Mouse (Mus musculus) heart, embryonic 14.5 days (tissue): Measurements from ENCODE around the gene Enoph1. TPM values are rescaled to one million over a fixed set of nuclear protein-coding genes. Genes with fewer than 3 reads are reported as not detected.

Source experiments
- ATAC-seq: fragments of 200-750 bp; cut with Nextera tagmentation; 2 replicates; pipeline ENCODE4 v1.8.0; 2017; ENCODE audit warnings: low read depth, moderate TSS enrichment; ENCODE audit not compliant: insufficient number of reproducible peaks, insufficient read depth, low FRiP score
- H3K27ac ChIP-seq, 2 experiments: fragments of 200-500 bp in 1 of 2; fragments of 300-500 bp in 1 of 2; sonication (generic) in 1 of 2; replicated peaks in 1 of 2; 2 replicates each; pipeline ENCODE4 v1.5.1; 2012 to 2014; ENCODE audit warnings: low read depth in 2 of 2, low read length in 2 of 2, control low read depth in 1 of 2, mild to moderate bottlenecking in 1 of 2, mixed read lengths in 1 of 2; ENCODE audit not compliant: control insufficient read depth in 1 of 2, insufficient read depth in 1 of 2
- H3K27me3 ChIP-seq: fragments of 300-500 bp; sonication (generic); 2 replicates; pipeline ENCODE4 v1.6.1; 2014; ENCODE audit warnings: mild to moderate bottlenecking, low read length, control low read depth; ENCODE audit not compliant: control insufficient read depth, insufficient read depth
- H3K36me3 ChIP-seq: fragments of 300-500 bp; sonication (generic); 2 replicates; pipeline ENCODE4 v1.6.1; 2014; ENCODE audit warnings: mild to moderate bottlenecking, control low read depth, low read length, mixed read lengths; ENCODE audit not compliant: control insufficient read depth, insufficient read depth
- H3K4me1 ChIP-seq, 2 experiments: fragments of 200-500 bp in 1 of 2; fragments of 300-500 bp in 1 of 2; sonication (generic) in 1 of 2; 2 replicates each; pipeline ENCODE4 v1.6.1; 2012 to 2014; ENCODE audit warnings: low read length in 2 of 2, control low read depth in 1 of 2, mixed read lengths in 1 of 2; ENCODE audit not compliant: control insufficient read depth in 2 of 2, insufficient read depth in 2 of 2
- H3K4me2 ChIP-seq: fragments of 300-500 bp; sonication (generic); 2 replicates; pipeline ENCODE4 v1.6.1; 2014; ENCODE audit warnings: mild to moderate bottlenecking, low read length
- H3K4me3 ChIP-seq, 2 experiments: fragments of 200-500 bp in 1 of 2; fragments of 300-500 bp in 1 of 2; sonication (generic) in 1 of 2; 2 replicates each; pipeline ENCODE4 v1.5.1; 2012 to 2014; ENCODE audit warnings: low read length in 2 of 2, mild to moderate bottlenecking in 2 of 2, control low read depth in 1 of 2, low read depth in 1 of 2, moderate library complexity in 1 of 2; ENCODE audit not compliant: control insufficient read depth in 1 of 2, insufficient read depth in 1 of 2
- H3K9ac ChIP-seq: fragments of 300-500 bp; sonication (generic); 2 replicates; pipeline ENCODE4 v1.6.1; 2014; ENCODE audit warnings: mild to moderate bottlenecking, low read length
- H3K9me3 ChIP-seq: fragments of 300-500 bp; sonication (generic); 2 replicates; pipeline ENCODE4 v1.6.1; 2016; ENCODE audit warnings: low read length, control low read depth; ENCODE audit not compliant: control insufficient read depth
- WGBS: fragments of 180-500 bp; shearing (Covaris S2); extraction: QIAGEN DNeasy Blood & Tissue Kit; methylation state at CpG from one replicate; pipeline ENCODE4 v1.1.7; 2014; 5-methylcytosine and 5-hydroxymethylcytosine counted together
- polyA plus RNA-seq: library from polyadenylated mRNA; unstranded; fragments of >200 nt; fragmentation: Nextera tagmentation; extraction: Ambion mirVana; gene quantifications from 2 replicates; pipeline ENCODE4 v1.2.1, GENCODE M21; 2014

The Enoph1 gene
- polyA plus RNA-seq: 24.3 and 24.5 TPM in 2 replicates

- Histone ChIP-seq H3K4me1 (peaks cover 2 to 43% of the 10 kb centered on the region in 2 experiments; a peak in 3 of 4 replicates), H3K9ac (peak within 1 kb of the TSS; percentile 99), H3K36me3 (peaks cover 32% of the 10 kb centered on the region), H3K4me3 (peak within 1 kb of the TSS; percentile 86 to 95), H3K27me3 (no peaks in the 10 kb centered on the region), H3K27ac (peak within 1 kb of the TSS; percentile 97 to 98), H3K4me2 (peak within 1 kb of the TSS; percentile 79), H3K9me3 (no peaks in the 10 kb centered on the region)
- ATAC-seq: peak; percentile 81
- WGBS: under 1% methylated on average over 57 of the region's 57 CpGs
Observed at GRCm38 (mm10) chr5:100039602-100040142, at the start of gene Enoph1, which contains the start of gene Hnrnpdl. Gene Enoph1, plus strand, starts transcription at chr5:100039985. Gene Hnrnpdl, minus strand, starts transcription at chr5:100039664.

- H3K27ac ChIP-seq: no peak overlapping the region
- 76% methylated on average over 3 of the region's 3 CpGs for WGBS
- no peak overlapping the region for H3K4me3 ChIP-seq
- 0 out of 2 replicates have a peak, but pooled peaks cover 3% of the 10 kb centered on the region for H3K9me3 ChIP-seq
- no peaks in the 10 kb centered on the region for H3K27me3 ChIP-seq
- H3K36me3 ChIP-seq: no peaks in the 10 kb centered on the region
- no peak for ATAC-seq
- H3K4me1 ChIP-seq: no peaks in the 10 kb centered on the region
- H3K4me2 ChIP-seq: no peak overlapping the region
- no peak overlapping the region for H3K9ac ChIP-seq
Observed at GRCm38 (mm10) chr5:99994166-99994565, 45.6 kb upstream of the Enoph1 start.

- Histone ChIP-seq H3K4me1 (no peaks in the 10 kb centered on the region), H3K9me3 (0 out of 2 replicates have a peak, but pooled peaks cover 3% of the 10 kb centered on the region), H3K36me3 (no peaks in the 10 kb centered on the region), H3K27ac (no peak overlapping the region), H3K4me3 (no peak overlapping the region), H3K4me2 (no peak overlapping the region), H3K27me3 (no peaks in the 10 kb centered on the region), H3K9ac (no peak overlapping the region)
- WGBS: 87% methylated on average over 3 of the region's 3 CpGs
- no peak for ATAC-seq
Observed at GRCm38 (mm10) chr5:99994680-99995079, 45.1 kb upstream of the Enoph1 start.

GRCm38 (mm10) chr5:100000048-100000447 lies 39.7 kb upstream of the Enoph1 start:
- 69% methylated on average over 7 of the region's 7 CpGs for WGBS
- no peak overlapping the region for H3K4me2 ChIP-seq

GRCm38 (mm10) chr5:100000500-100000899 lies 39.3 kb upstream of the Enoph1 start:
- H3K9me3 ChIP-seq: 0 out of 2 replicates have a peak, but pooled peaks cover 3% of the 10 kb centered on the region
- WGBS: 34% methylated on average over 8 of the region's 8 CpGs
- no peak overlapping the region for H3K9ac ChIP-seq
- H3K4me2 ChIP-seq: no peak overlapping the region
- no peaks in the 10 kb centered on the region for H3K36me3 ChIP-seq
- H3K4me1 ChIP-seq: peaks cover 4 to 7% of the 10 kb centered on the region in 2 experiments
- no peak for ATAC-seq
- H3K4me3 ChIP-seq: no peak overlapping the region
- no peaks in the 10 kb centered on the region for H3K27me3 ChIP-seq
- no peak overlapping the region for H3K27ac ChIP-seq

More at GRCm38 (mm10) chr5:100000048-100000447, 39.7 kb upstream of the Enoph1 start:
- no peak for ATAC-seq
- H3K4me3 ChIP-seq: no peak overlapping the region
- H3K9me3 ChIP-seq: 0 out of 2 replicates have a peak, but pooled peaks cover 3% of the 10 kb centered on the region
- H3K4me1 ChIP-seq: peaks cover 0 to 3% of the 10 kb centered on the region in 2 experiments; a peak in 2 of 4 replicates
- H3K27me3 ChIP-seq: no peaks in the 10 kb centered on the region
- no peak overlapping the region for H3K27ac ChIP-seq
- no peaks in the 10 kb centered on the region for H3K36me3 ChIP-seq
- no peak overlapping the region for H3K9ac ChIP-seq

GRCm38 (mm10) chr5:100003895-100004294 lies 35.9 kb upstream of the Enoph1 start:
- H3K9ac ChIP-seq: no peak overlapping the region
- no peaks in the 10 kb centered on the region for H3K36me3 ChIP-seq
- no peaks in the 10 kb centered on the region for H3K27me3 ChIP-seq
- peaks cover 10 to 21% of the 10 kb centered on the region in 2 experiments for H3K4me1 ChIP-seq
- 75% methylated on average over 4 of the region's 4 CpGs for WGBS
- ATAC-seq: no peak
- no peak overlapping the region for H3K4me2 ChIP-seq
- no peaks in the 10 kb centered on the region for H3K9me3 ChIP-seq
- no peak overlapping the region for H3K27ac ChIP-seq
- H3K4me3 ChIP-seq: no peak overlapping the region

- no peaks in the 10 kb centered on the region for H3K27me3 ChIP-seq
- H3K9me3 ChIP-seq: no peaks in the 10 kb centered on the region
- no peak for ATAC-seq
- H3K27ac ChIP-seq: peak overlapping the region in 1 of 2 experiments; percentile 61; a peak in 2 of 4 replicates
- H3K4me3 ChIP-seq: no peak overlapping the region
- peaks cover 10 to 21% of the 10 kb centered on the region in 2 experiments for H3K4me1 ChIP-seq
- H3K4me2 ChIP-seq: no peak overlapping the region
- no peak overlapping the region for H3K9ac ChIP-seq
- WGBS: 24% methylated on average over 3 of the region's 3 CpGs
- no peaks in the 10 kb centered on the region for H3K36me3 ChIP-seq
Observed at GRCm38 (mm10) chr5:100005431-100005830, 34.4 kb upstream of the Enoph1 start.
